Mouse (Mus musculus) E14TG2a.4 (cell line): ENCODE results near the gene Srsf2.
"Not testable (repeated sequence)": the region's sequence is repeated elsewhere in the genome, so short reads cannot be mapped to it uniquely, and the experiment has no call there.

Source experiments
- H3K27me3 ChIP-seq: 2 replicates; pipeline ENCODE4 v1.6.1; 2014; ENCODE audit warnings: low read length, control low read depth; ENCODE audit not compliant: insufficient read depth
- H3K36me3 ChIP-seq: 2 replicates; pipeline ENCODE4 v1.6.1; 2014; ENCODE audit warnings: low read length, control low read depth; ENCODE audit not compliant: insufficient read depth
- H3K4me1 ChIP-seq: replicated peaks from 2 replicates; pipeline ENCODE4 v1.6.1; 2014; ENCODE audit warnings: low read depth, low read length, control low read depth
- H3K4me3 ChIP-seq: replicated peaks from 2 replicates; pipeline ENCODE4 v1.5.1; 2014; ENCODE audit warnings: mild to moderate bottlenecking, low read length
- H3K9me3 ChIP-seq: 2 replicates; pipeline ENCODE4 v1.6.1; 2014; ENCODE audit warnings: low read length, control low read depth
- CTCF ChIP-seq: conservative IDR thresholded peaks from 2 replicates; pipeline ENCODE4 v1.5.1; 2014; ENCODE audit warnings: low read length
- NANOG ChIP-seq: IDR thresholded peaks from 2 replicates; pipeline ENCODE4 v1.6.1; 2014; ENCODE audit warnings: borderline replicate concordance, low read length, mixed read lengths
- POU5F1 ChIP-seq: IDR thresholded peaks from 2 replicates; pipeline ENCODE4 v1.6.1; 2014; ENCODE audit warnings: low read length, borderline replicate concordance

Srsf2 gene

GRCm38 (mm10) chr11:116852891-116853511 lies at the start of gene Srsf2:
TSS of gene Srsf2 (minus strand) at chr11:116853094.
- no peaks in the 10 kb centered on the region for H3K27me3 ChIP-seq
- peaks cover 55% of the 10 kb centered on the region for H3K36me3 ChIP-seq
- TF ChIP-seq POU5F1 (no peak), NANOG (no peak), CTCF (no peak)
- peaks cover 41% of the 10 kb centered on the region for H3K4me1 ChIP-seq
- peak within 1 kb of the TSS; percentile 98 for H3K4me3 ChIP-seq
- H3K9me3 ChIP-seq: no peaks in the 10 kb centered on the region

GRCm38 (mm10) chr11:116902588-116902987 lies 49.7 kb upstream of the Srsf2 start:
- not testable (repeated sequence) for H3K27me3 ChIP-seq, H3K36me3 ChIP-seq, H3K4me3 ChIP-seq
- Histone ChIP-seq H3K4me1 (peaks cover 66% of the 10 kb centered on the region), H3K9me3 (peaks cover 32% of the 10 kb centered on the region)

- H3K4me3 ChIP-seq: no peak overlapping the region
- H3K4me1 ChIP-seq: peaks cover 78% of the 10 kb centered on the region
- H3K36me3 ChIP-seq: 0 out of 2 replicates have a peak, but pooled peaks cover 3% of the 10 kb centered on the region
- H3K9me3 ChIP-seq: peaks cover 18% of the 10 kb centered on the region
- TF ChIP-seq NANOG: no peak
- no peak for TF ChIP-seq CTCF
- no peaks in the 10 kb centered on the region for H3K27me3 ChIP-seq
Measured at GRCm38 (mm10) chr11:116899247-116899646, 46.4 kb upstream of the Srsf2 start.

GRCm38 (mm10) chr11:116895402-116895801 lies 42.5 kb upstream of the Srsf2 start:
- no peaks in the 10 kb centered on the region for H3K27me3 ChIP-seq
- no peaks in the 10 kb centered on the region for H3K36me3 ChIP-seq
- H3K4me3 ChIP-seq: no peak overlapping the region
- H3K9me3 ChIP-seq: peaks cover 10% of the 10 kb centered on the region
- peaks cover 81% of the 10 kb centered on the region for H3K4me1 ChIP-seq
- TF ChIP-seq NANOG (peak; percentile 14; the same call in 1 of the 2 replicates), POU5F1 (no peak), CTCF (no peak)

GRCm38 (mm10) chr11:116893532-116894442 lies 40.9 kb upstream of the Srsf2 start:
- no peaks in the 10 kb centered on the region for H3K27me3 ChIP-seq
- H3K36me3 ChIP-seq: no peaks in the 10 kb centered on the region
- TF ChIP-seq NANOG (no peak), CTCF (no peak), POU5F1 (no peak)
- peaks cover 89% of the 10 kb centered on the region for H3K4me1 ChIP-seq
- H3K4me3 ChIP-seq: peak overlapping the region; percentile 41; the same call in 1 of the 2 replicates
- peaks cover 10% of the 10 kb centered on the region for H3K9me3 ChIP-seq

GRCm38 (mm10) chr11:116887136-116887535 lies 34.2 kb upstream of the Srsf2 start:
- no peak overlapping the region for H3K4me3 ChIP-seq
- H3K27me3 ChIP-seq: 0 out of 2 replicates have a peak, but pooled peaks cover 3% of the 10 kb centered on the region
- peaks cover 78% of the 10 kb centered on the region for H3K4me1 ChIP-seq
- H3K36me3 ChIP-seq: no peaks in the 10 kb centered on the region
- TF ChIP-seq NANOG (no peak), POU5F1 (no peak), CTCF (no peak)
- H3K9me3 ChIP-seq: no peaks in the 10 kb centered on the region

GRCm38 (mm10) chr11:116885275-116886151 lies 32.6 kb upstream of the Srsf2 start:
- no peaks in the 10 kb centered on the region for H3K36me3 ChIP-seq
- H3K27me3 ChIP-seq: 0 out of 2 replicates have a peak, but pooled peaks cover 3% of the 10 kb centered on the region
- H3K4me3 ChIP-seq: peak overlapping the region; percentile 57
- peaks cover 75% of the 10 kb centered on the region for H3K4me1 ChIP-seq
- H3K9me3 ChIP-seq: no peaks in the 10 kb centered on the region
- TF ChIP-seq NANOG (no peak), POU5F1 (no peak), CTCF (peak; percentile 98)

GRCm38 (mm10) chr11:116884061-116884460 lies 31.2 kb upstream of the Srsf2 start:
- no peak for TF ChIP-seq NANOG
- TF ChIP-seq CTCF: no peak
- no peak for TF ChIP-seq POU5F1
- no peak overlapping the region for H3K4me3 ChIP-seq

More at GRCm38 (mm10) chr11:116884061-116884460, 31.2 kb upstream of the Srsf2 start:
- Histone ChIP-seq H3K36me3 (no peaks in the 10 kb centered on the region), H3K27me3 (0 out of 2 replicates have a peak, but pooled peaks cover 3% of the 10 kb centered on the region), H3K4me1 (peaks cover 64% of the 10 kb centered on the region), H3K9me3 (no peaks in the 10 kb centered on the region)
